Mouse (Mus musculus) heart, postnatal 25 days (tissue): ENCODE measurements around the gene Cd9. TPM values are rescaled to one million over a fixed set of nuclear protein-coding genes. Genes with fewer than 3 reads are reported as not detected.
A peak's percentile ranks its signal among the peaks of the same experiment; 100 is the strongest.

ENCODE experiments used
- DNase-seq: peaks from one replicate; pipeline ENCODE4 v3.0.0; 2022; ENCODE audit warnings: low spot score
- intact Hi-C: fragments of 180-260 bp; cut with DNase I; formaldehyde crosslinking; loops from one replicate; pipeline ENCODE4 v1.15.1; 2025
- total RNA-seq, 2 experiments: library from RNA; stranded (reverse); gene quantifications; 2 replicates each; pipeline ENCODE4 v1.2.3; 2021

Cd9 gene
- total RNA-seq, 2 experiments from 2014 or later: 57.5 to 63.4 TPM

DNA sequence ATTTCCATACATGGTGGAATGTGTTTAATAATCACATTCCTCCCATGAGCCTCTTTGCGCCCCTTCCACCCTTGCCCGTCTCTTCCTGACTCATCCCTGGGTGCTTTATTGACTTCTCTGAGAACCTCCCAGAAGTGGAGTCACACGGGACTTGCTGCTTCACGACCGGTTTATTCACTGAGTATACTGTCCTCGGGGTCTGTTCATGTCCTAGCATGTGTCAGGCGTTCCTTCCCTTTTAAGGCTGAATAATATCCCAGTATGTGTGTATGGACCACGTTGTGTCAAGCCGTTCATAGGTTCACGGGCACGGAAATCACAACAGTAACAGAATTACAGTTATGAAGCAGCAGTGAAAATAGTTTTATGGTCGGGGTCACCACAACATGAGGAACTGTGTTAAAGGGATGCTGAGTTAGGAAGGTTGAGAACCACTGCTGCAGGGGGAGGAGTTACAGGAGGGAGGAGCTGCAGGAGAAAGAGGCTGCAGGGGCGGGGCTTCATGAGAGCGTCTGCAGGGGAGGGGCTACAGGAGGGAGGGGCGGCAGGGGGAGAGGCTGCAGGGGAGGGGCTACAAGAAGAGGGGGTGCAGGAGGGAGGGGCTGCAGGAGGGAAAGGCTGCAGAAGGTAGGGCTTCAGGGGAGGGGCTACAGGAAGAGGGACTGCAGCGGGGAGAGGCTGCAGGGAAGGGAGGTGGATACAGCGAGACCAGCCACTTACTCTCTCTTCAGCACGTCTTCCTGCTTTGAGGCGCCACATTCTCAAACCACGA lies 72.4 kb downstream of the Cd9 start:
- intact Hi-C loops: no loop called here

DNA sequence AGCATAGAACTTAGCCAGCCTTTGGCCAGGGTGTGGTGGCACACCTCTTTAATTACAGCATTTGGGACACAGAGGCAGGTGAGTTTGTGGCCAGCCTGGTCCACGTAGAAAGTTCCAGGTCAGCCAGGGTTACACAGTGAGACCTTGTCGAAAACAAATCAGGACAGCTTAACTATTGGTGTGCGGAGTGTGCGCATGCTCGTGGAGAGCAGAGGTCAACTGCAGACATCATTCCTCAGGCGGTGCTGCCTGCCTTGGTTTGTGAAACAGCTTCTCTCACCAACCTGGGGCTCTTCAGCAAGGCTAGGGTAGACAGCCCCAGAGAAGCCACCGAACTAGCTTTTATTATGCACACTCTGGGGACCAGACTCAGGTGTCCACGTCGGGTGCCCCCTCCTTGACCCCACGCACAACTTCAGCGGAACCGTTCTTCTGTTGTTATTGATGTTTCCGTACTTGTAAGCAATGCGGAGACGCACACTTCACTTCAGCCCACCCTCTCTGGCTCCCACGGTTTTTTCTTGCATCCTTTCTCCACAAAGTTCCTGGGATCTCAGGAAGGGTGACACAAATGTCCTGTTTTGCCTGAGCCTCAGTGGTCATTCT lies 74.0 kb downstream of the Cd9 start:
- intact Hi-C loops: no loop called here
- DNase-seq: no peak

More for the DNA sequence above, 72.4 kb downstream of the Cd9 start:
- DNase-seq: no peak

DNA sequence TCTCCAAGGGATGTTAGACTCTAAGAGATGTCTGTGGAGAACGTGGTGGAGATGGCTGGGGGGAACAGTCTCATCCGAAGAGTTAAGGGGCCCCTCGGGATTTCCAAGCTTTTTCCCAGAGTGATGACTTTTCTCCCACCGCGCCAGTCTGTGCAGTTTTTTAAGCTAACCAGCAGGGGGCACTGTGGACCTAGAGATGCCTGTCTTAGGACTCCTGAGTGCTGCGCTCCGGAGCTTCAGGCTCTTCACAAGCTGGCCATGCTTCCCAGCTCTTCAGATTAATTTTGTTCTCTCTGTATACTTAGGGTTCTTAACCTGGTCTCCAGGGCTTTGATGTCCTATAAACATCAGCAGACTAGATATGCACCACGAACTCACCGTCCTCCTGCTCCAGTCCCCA lies 75.8 kb downstream of the Cd9 start:
- DNase-seq: peak; percentile 47
- intact Hi-C loops: loop anchor here (2.0 to 5.0 kb wide), 3 partner anchors 80 to 244 kb away; no protein-coding TSS in a partner anchor

DNA sequence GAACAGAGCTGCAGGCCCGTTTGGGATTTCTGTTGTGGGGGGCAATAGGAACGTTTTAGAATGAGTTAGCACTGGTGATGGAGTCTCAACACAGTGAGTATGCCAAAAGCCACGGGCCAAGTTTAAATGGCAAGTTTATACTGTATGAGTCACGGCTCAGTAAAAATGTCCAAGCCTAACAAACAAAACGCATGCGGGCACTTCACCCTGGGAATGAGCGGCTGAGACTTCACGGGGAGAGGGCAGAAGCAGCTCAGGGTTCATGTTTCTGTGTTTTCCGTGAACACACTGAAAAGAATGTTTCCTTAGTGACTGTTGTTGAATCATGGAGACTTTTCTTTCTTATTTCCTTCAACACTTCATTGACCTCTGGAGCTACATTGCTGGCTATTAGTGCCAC lies 81.3 kb downstream of the Cd9 start:
- intact Hi-C loops: no loop called here
- DNase-seq: no peak

DNA sequence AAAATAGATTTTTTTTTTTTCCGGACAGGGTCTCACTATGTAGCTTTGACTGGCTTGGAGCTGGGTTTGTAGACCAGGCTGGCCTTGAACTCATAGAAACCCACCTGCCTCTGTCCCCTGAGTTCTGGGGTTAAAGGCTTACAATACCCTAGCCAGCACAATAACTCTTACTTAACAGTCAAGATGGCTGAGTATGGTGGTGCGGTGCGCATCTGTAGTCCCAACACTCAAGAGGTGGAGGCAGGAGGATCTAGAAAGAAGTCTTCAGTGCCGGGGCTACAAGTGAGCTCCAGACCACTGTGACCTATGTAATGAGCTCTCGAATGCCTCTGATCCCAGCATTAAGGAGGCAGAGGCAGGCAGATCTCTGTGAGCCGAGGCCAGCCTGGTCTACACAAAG lies 82.9 kb downstream of the Cd9 start:
- intact Hi-C loops: no loop called here
- DNase-seq: no peak

DNA sequence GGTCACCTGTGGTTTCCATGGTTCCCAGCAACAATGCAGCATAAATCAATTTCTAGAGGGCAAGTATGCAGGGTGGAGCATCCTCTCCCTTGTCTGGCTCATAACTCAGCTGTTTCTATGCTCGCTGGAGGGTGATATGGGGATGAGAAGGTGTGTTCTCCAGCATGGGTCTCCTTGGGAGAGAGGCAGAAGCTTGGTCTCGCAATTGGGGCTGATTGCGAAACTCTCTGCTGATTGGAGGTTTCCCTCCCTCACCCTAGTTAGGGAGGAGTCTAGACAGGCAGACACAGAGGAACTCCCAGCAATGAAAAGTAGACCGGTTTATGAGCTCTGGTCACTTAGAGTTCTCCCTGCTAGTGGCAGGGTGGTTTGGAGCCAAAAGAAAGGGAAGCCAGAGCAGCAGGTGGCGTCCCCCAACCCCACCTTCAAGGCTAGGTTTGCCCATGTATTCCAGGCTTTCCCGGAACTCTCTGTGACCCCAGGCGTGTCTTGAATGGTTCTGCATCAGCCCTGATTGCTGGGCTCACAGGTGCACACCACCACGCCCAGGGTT lies 83.5 kb downstream of the Cd9 start:
- intact Hi-C loops: no loop called here
- no peak for DNase-seq

DNA sequence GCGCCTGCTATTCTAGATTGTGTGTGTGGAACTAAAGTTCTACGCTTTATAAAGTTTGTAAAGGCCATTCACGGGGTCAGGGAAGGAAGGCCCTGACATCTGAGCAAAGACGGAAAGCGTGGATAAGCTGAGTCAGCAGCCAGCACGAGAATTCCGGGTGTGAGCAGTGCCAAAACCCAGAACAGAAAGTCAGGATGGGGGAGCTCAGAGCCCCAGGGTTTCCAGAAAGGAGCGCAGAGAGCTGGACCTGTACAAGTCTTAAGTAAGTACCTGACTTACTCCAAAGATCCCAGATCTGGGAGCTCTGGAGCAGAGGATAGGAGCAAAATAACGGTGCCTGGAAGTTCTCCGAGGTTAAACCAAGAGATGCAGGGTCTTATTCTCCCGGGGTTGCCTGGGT lies 84.0 kb downstream of the Cd9 start:
- intact Hi-C loops: no loop called here
- no peak for DNase-seq

Other genes starting within 250 kb of the Cd9 start
- gene Tuba3a, start 208.7 kb downstream of the Cd9 start, total RNA-seq: not detected
- gene Ltbr, start 180.9 kb downstream of the Cd9 start, total RNA-seq: 10 to 100 TPM; 27.4 to 31.8 TPM
- under 1 TPM; 0.70 TPM for gene Scnn1a, start 174.1 kb downstream of the Cd9 start, total RNA-seq
- 10 to 100 TPM; 53.2 to 60.8 TPM for gene Tnfrsf1a, start 145.4 kb downstream of the Cd9 start, total RNA-seq
- not detected for gene Plekhg6, start 114.0 kb downstream of the Cd9 start, total RNA-seq
- 100 to 1,000 TPM; 104 to 114 TPM for gene Vwf, start 52.0 kb upstream of the Cd9 start, total RNA-seq
- not detected for gene Ano2, start 195.6 kb upstream of the Cd9 start, total RNA-seq